Mouse (Mus musculus) G1E (cell line): Measurements from ENCODE around the gene Grifin. TPM values are rescaled to one million over a fixed set of nuclear protein-coding genes. Genes with fewer than 3 reads are reported as not detected.

Source experiments
- ATAC-seq: 2 replicates; pipeline ENCODE4 v1.8.0; 2016; ENCODE audit warnings: mild to moderate bottlenecking; ENCODE audit not compliant: insufficient number of reproducible peaks, poor library complexity, low FRiP score, severe bottlenecking; ENCODE audit errors: extremely low read depth
- DNase-seq: peaks from one replicate; pipeline ENCODE4 v3.0.0; 2012; ENCODE audit warnings: low spot score
- H3K27me3 ChIP-seq: 2 replicates; pipeline ENCODE4 v1.6.1; 2012; ENCODE audit warnings: mild to moderate bottlenecking, low read length, inconsistent platforms; ENCODE audit not compliant: insufficient read depth
- H3K36me3 ChIP-seq: replicated peaks from 2 replicates; pipeline ENCODE3; 2012; ENCODE audit warnings: mild to moderate bottlenecking, inconsistent platforms
- H3K4me1 ChIP-seq: 2 replicates; pipeline ENCODE4 v1.6.1; 2012; ENCODE audit warnings: low read depth, low read length, inconsistent platforms, mixed read lengths; ENCODE audit not compliant: insufficient read depth
- H3K4me3 ChIP-seq: 2 replicates; pipeline ENCODE4 v1.5.1; 2012; ENCODE audit warnings: low read depth, mild to moderate bottlenecking, inconsistent platforms, low read length, moderate library complexity, mixed read lengths
- H3K9me3 ChIP-seq: replicated peaks from 2 replicates; pipeline ENCODE4 v1.6.1; 2012; ENCODE audit warnings: inconsistent platforms
- CTCF ChIP-seq: IDR thresholded peaks from 2 replicates; pipeline ENCODE4 v1.5.1; 2012; ENCODE audit warnings: low read depth, low read length, inconsistent platforms, mixed read lengths
- GATA1 ChIP-seq: IDR thresholded peaks from 2 replicates; pipeline ENCODE4 v1.6.1; 2012; ENCODE audit warnings: borderline replicate concordance, low read length, inconsistent platforms, mixed read lengths
- GATA2 ChIP-seq: IDR thresholded peaks from 2 replicates; pipeline ENCODE4 v1.6.1; 2012; ENCODE audit warnings: low read depth, low read length, inconsistent platforms, borderline replicate concordance
- POLR2AphosphoS5 ChIP-seq: IDR thresholded peaks from 2 replicates; pipeline ENCODE4 v1.6.1; 2012; ENCODE audit warnings: low read depth, low read length, inconsistent platforms; ENCODE audit not compliant: insufficient replicate concordance
- TAL1 ChIP-seq: conservative IDR thresholded peaks from 2 replicates; pipeline ENCODE4 v1.6.1; 2012; ENCODE audit warnings: low read depth, low read length, inconsistent platforms, mixed read lengths
- polyA plus RNA-seq: library from polyadenylated mRNA; stranded (reverse); fragments of >175 nt; gene quantifications from 2 replicates; pipeline ENCODE4 v1.2.3, GENCODE M21; 2012
- total RNA-seq, 2 experiments: library from RNA; stranded (forward) in 1 of 2; stranded (reverse) in 1 of 2; fragments of 200-1000 nt in 1 of 2; fragments of >200 nt in 1 of 2; fragmentation: Nextera tagmentation in 1 of 2; gene quantifications; 2 replicates each; pipeline ENCODE4 v1.2.3; 2014 to 2017

Gene Grifin
- total and polyA plus RNA-seq, 3 experiments: not detected

GRCm38 (mm10) chr5:140609511-140610272 is 44.8 kb upstream of the Grifin start:
- Histone ChIP-seq H3K4me3 (peak overlapping the region; percentile 54; the same call in 1 of the 2 replicates), H3K36me3 (peaks cover 32% of the 10 kb centered on the region), H3K27me3 (peaks cover 63% of the 10 kb centered on the region), H3K9me3 (peaks cover 17% of the 10 kb centered on the region), H3K4me1 (peaks cover 79% of the 10 kb centered on the region)
- no peak for TF ChIP-seq CTCF
- TF ChIP-seq POLR2AphosphoS5: no peak
- TF ChIP-seq TAL1: no peak
- ATAC-seq (no peak), DNase-seq (peak; percentile 42)

DNA sequence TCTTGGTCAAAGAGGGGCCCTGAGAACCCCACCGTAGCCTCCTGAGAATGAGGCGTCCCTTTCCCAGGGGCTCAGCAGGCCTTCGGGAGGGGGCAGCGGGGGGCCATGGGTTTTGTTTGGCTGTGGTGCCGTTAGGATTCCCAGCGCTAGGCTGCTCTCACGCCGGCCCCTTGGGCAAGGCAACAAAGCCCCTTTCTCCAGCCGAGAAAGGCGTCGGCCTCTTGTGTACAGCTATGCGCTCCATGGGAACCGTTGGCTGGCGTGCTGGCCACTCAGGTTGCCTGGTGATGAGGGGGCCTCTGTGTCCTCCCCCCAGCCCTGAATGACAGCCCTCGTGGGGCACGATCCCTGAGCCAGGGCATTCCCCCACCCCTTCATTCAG is 43.8 kb upstream of the Grifin start:
- peak overlapping the region; percentile 67 for H3K4me3 ChIP-seq
- peaks cover 70% of the 10 kb centered on the region for H3K4me1 ChIP-seq
- no peak for ATAC-seq
- TF ChIP-seq GATA1 (no peak), GATA2 (no peak), TAL1 (no peak), POLR2AphosphoS5 (no peak), CTCF (no peak)
- no peak for DNase-seq
- peaks cover 69% of the 10 kb centered on the region for H3K27me3 ChIP-seq
- H3K36me3 ChIP-seq: peaks cover 21% of the 10 kb centered on the region
- H3K9me3 ChIP-seq: peaks cover 17% of the 10 kb centered on the region

DNA sequence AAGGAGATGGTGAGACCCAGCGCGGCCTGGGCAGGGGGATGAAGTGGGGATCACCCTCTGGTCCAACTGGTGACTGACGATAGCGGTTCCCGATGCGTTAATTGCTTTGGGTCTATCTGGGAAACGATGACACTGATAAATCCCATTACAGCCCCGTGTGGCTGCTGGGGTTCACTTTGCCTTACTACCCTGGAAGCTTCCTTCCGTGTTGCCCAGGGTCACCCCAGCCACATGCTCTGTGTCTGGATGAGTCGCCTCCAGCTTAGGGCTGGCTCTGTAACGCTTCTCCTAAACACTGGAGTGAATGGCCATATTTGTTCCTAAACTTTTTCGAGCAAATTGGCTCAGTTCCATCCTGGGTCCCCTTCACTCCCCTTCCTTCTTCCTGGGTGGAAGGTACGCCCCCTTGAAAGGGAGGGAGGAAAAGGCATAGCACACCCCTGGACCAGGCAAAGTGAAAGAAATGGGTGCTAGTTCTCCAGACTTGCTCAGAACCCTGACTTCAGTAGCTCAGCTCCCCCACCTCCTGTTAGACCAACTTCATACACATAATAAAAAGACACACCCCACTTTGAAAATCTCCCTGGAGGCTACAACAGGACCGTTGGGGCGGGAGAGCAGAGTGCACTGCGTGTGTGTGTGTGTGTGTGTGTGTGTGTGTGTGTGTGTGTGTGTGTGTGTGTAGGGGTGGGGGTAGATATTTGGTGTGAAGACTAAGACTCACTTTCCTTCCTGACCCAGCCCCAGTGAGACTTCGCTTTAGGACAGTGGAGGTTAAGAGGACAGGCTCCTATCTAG is 43.2 kb upstream of the Grifin start:
- peak overlapping the region; percentile 67 for H3K4me3 ChIP-seq
- ATAC-seq: no peak
- peaks cover 17% of the 10 kb centered on the region for H3K9me3 ChIP-seq
- H3K27me3 ChIP-seq: peaks cover 69% of the 10 kb centered on the region
- peaks cover 15% of the 10 kb centered on the region for H3K36me3 ChIP-seq
- DNase-seq: no peak
- TF ChIP-seq CTCF (no peak), POLR2AphosphoS5 (no peak), GATA2 (no peak), GATA1 (no peak), TAL1 (no peak)
- H3K4me1 ChIP-seq: peaks cover 66% of the 10 kb centered on the region

DNA sequence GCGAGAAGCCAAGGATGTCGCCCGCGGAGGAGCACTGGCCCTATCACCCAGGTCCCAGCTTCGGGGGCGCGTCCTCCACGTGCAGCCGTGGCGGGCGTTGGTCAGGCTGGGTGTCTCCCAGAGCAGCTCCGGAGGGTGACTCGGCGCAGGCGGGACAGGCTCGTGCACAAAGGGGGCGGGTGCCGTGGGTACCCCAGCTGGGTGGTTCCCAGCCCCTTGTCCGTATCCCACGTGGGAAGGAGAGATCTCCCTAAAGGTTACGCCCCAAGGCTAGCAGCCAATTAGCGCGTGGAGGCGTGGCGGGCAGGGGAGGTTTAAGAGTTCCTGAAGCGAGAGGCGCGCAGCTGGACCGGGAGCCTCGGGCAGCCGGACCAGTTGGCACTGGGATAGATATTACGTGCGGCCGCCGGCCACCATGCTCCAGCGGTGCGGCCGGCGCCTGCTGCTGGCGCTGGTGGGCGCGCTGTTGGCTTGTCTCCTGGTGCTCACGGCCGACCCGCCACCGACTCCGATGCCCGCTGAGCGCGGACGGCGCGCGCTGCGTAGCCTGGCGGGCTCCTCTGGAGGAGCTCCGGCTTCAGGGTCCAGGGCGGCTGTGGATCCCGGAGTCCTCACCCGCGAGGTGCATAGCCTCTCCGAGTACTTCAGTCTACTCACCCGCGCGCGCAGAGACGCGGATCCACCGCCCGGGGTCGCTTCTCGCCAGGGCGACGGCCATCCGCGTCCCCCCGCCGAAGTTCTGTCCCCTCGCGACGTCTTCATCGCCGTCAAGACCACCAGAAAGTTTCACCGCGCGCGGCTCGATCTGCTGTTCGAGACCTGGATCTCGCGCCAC is 42.3 kb upstream of the Grifin start, which contains the start of gene Lfng:
TSS of gene Lfng (plus strand) at position 320 of the 835 bp plus-strand sequence.
- peak; percentile 47 for ATAC-seq
- peak within 1 kb of the TSS; percentile 67 for H3K4me3 ChIP-seq

DNA sequence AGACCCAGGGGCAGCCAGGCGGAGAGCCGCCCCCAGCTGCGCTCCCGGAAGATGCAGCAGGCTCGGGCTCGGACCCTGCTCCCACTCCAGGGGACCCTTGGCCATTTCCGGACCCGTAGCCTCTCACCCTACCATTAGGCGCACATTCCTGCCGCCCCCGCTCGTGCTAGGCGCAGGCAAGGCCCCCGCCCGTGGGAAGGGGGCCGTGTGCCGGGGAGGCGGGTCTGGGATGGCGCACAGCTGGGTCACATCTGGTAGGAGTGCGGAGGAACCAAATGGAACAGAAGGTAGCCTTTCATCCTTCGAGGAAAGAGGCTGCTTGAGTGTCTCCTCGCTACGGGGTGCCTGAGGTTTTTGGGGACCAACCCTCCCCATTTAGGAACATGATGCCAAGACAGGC is 41.5 kb upstream of the Grifin start:
- DNase-seq (no peak), ATAC-seq (no peak)
- no peaks in the 10 kb centered on the region for H3K36me3 ChIP-seq
- H3K4me3 ChIP-seq: no peak overlapping the region
- H3K4me1 ChIP-seq: peaks cover 50% of the 10 kb centered on the region
- TF ChIP-seq TAL1: no peak
- TF ChIP-seq POLR2AphosphoS5: no peak
- no peak for TF ChIP-seq GATA2
- TF ChIP-seq CTCF: no peak
- no peak for TF ChIP-seq GATA1
- H3K27me3 ChIP-seq: peaks cover 76% of the 10 kb centered on the region
- peaks cover 17% of the 10 kb centered on the region for H3K9me3 ChIP-seq

More for the DNA sequence above, 42.3 kb upstream of the Grifin start, which contains the start of gene Lfng:
- Histone ChIP-seq H3K9me3 (peaks cover 17% of the 10 kb centered on the region), H3K27me3 (peaks cover 73% of the 10 kb centered on the region), H3K4me1 (peaks cover 58% of the 10 kb centered on the region), H3K36me3 (peaks cover 7% of the 10 kb centered on the region)
- TF ChIP-seq TAL1 (no peak), GATA2 (no peak), CTCF (no peak), POLR2AphosphoS5 (no peak), GATA1 (no peak)
- DNase-seq: peak; percentile 65

- Histone ChIP-seq H3K36me3 (no peaks in the 10 kb centered on the region), H3K4me3 (no peak overlapping the region), H3K27me3 (peaks cover 76% of the 10 kb centered on the region), H3K9me3 (peaks cover 17% of the 10 kb centered on the region), H3K4me1 (peaks cover 38% of the 10 kb centered on the region)
- no peak for ATAC-seq
- no peak for DNase-seq
- TF ChIP-seq CTCF (no peak), POLR2AphosphoS5 (no peak), TAL1 (no peak), GATA1 (no peak), GATA2 (no peak)
Observed at GRCm38 (mm10) chr5:140605228-140605627, 40.4 kb upstream of the Grifin start.
